Mouse (Mus musculus): ENCODE results near the gene Prelp. TPM values are rescaled to one million over a fixed set of nuclear protein-coding genes. Genes with fewer than 3 reads are reported as not detected.

Prelp gene
- total RNA-seq, 4 experiments from 2014 or later, result 40.0 to 103 (median 53.5) TPM

DNA sequence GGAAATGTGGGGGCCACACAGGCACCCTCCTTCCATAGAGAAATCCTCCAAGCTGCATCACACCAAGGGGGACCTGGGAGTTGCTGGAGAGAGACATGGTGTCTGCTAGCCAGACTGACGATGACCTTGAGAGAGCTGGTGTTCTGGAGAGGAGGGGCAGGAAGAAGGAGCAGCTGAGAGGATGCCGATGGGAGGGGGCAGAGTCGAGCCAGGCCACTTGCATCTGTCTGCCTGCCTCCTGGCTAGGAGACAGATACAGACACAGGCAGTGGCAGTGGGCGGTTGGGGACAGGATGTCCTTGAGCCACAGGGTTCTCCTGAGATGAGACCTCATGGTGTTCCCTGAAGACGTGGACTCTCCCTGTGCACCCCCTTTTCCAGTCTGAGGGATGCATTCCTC, 29.7 kb downstream of the Prelp start:
- peak; percentile 49 for DNase-seq

DNA sequence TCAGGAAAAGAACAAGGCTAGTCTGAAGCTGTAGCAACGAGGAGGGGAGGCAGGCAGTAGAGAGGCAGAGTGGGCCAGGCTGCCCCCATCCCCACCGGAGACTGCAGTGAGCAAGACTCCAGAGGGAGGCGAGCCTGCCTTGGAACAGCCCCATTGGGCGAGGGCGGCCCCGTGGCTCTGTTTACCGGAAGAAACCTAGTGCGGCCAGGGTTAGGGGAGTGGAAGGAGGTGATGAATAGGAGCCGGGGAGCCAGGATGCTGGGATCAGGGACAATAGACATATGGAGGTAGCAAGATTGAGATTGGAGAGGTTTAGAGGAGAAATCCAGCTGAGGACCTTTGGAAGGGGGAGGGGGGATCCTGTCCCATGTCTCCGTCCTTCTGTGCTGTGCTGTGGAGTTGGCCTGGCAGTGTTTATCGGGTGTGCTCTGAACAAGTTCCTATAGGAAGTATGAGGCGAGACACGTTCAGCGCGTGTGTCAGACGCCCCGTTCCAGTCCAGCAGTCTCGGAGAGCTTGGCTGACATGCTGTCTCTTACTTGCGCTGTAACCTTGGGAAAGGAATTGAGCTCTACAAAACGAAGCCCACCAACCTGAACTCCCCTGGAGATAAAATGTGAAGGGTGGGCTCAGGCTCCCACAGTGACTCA, 31.1 kb downstream of the Prelp start:
- no peak for DNase-seq

DNA sequence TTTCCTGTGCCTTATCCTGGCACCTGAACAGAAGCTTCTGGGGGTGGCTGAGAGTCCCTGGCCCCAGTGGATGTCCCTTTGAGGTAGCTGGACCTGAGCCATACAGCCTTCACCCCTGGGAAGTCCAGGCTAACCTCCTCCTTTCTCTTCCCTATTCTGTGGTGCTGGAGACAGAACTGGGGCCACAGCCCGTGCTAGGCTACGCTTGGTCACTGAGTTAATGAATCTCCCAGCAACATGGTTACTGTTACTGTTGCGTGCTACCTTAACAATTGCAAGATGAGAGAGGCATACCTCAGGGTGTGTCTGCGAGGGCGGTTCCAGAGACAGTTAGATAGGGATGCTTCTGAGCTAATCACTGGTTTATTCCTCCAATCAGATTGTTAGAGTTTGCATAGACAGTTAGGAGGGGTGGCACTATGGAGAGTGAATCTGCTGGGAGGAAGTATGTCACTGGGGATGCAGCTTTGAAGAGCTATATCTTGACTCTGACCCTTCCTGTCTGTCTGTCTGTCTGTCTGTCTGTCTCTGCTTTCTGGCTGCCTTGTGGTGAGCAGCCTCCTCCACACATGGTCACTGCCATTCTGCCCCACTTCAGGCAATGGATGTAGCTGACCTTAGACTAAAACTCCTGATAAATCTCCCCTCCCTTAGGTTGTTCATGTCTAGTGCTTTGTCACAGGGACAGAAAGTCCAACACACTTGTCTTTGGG, 33.5 kb downstream of the Prelp start:
- DNase-seq, result no peak

DNA sequence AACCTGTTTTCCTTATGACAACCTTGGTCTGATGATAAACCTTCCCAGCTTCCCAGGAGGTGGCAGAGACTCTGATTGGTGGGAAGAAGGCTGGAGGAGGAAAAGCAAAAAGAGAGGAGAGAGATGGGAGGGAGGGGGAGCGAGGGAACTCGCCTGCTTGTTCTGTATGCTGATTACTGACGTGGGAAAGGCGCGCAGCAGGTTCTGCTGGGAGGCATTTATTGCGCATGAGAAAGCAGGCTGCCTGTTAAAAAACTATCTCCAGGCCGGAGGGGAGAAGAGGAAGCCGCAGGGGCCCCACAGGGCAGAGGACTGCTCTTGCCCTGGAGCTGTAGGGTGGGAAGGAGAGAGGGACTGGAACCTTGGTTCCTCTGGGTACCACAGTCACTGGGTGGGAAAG, 34.2 kb downstream of the Prelp start:
- no peak for DNase-seq

DNA sequence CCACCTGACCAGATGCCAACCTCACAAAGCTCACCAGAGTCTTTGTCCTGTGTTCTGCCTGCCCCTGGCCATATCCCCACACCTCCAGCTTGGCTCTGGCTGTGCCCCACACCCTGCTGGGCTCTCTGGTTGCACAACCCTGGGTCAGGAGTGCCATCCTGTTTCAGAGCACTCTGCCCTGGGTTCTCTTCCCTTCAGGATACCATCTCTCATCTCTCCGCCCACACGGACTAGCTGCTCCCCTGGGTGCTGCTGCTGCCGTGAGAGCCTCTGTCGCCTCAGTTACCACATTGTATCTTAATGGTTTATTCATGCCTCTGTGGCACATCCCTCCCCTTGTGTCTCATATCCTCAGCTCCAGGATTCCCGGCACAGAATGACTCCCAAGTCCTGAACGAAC, 34.8 kb downstream of the Prelp start:
- no peak for DNase-seq

DNA sequence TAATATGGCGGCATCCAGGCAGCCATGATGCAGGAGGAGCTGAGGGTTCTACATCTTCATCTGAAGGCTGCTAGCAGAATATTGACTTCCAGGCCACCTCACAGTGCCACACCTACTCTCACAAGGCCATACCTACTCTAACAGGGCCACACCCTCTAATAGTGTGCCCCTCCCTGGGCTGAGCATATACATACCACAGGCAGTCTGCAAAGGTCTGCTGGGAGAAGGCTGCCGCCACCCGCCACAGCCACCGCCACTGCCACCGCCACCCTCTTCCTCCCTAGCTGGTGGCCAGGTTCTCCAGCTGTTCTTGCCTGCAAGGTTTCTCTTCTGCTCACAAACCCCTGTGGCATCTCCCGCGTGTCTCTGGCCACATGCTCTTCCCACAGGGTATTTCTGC, 35.4 kb downstream of the Prelp start:
- no peak for DNase-seq

DNA sequence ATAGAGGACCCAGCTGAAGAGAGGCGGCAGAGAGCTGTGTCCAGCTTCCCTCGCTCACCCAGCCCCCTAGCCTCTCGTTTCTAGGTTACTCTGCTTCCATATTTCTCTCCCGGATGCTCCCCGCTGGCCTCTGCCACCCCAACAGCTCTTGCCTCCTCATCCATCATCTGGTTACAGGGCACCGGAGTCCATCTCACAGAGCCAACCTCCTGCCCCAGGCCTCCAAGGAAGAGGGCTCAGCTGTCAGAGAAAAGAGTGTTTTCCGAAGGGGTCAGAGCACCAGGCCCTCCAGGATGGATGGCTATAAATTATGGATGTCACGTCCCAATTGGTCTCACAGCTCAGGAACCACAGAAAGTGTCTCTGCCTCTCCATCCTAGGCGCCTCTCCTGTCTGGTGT, 36.5 kb downstream of the Prelp start:
- DNase-seq, result no peak

DNA sequence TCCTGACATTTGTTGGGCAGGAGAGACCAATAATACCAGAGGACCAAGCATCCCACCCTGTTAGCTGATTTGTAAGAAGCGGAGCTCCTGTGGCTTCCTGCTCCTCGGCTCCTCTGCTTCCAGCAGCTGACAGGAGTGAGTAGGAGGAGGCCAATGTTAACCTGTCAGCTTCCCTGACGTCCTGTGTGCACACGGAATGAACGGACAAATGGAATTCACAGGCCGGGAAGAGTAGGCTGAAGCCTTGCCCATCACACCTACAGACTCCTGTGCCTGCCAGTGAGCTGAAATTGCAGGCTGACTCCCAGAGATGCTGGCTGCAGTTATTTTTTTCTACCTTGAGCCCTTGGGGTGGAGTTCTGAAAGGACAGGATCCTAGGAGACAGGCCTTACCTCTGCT, 37.1 kb downstream of the Prelp start:
- no peak for DNase-seq

DNA sequence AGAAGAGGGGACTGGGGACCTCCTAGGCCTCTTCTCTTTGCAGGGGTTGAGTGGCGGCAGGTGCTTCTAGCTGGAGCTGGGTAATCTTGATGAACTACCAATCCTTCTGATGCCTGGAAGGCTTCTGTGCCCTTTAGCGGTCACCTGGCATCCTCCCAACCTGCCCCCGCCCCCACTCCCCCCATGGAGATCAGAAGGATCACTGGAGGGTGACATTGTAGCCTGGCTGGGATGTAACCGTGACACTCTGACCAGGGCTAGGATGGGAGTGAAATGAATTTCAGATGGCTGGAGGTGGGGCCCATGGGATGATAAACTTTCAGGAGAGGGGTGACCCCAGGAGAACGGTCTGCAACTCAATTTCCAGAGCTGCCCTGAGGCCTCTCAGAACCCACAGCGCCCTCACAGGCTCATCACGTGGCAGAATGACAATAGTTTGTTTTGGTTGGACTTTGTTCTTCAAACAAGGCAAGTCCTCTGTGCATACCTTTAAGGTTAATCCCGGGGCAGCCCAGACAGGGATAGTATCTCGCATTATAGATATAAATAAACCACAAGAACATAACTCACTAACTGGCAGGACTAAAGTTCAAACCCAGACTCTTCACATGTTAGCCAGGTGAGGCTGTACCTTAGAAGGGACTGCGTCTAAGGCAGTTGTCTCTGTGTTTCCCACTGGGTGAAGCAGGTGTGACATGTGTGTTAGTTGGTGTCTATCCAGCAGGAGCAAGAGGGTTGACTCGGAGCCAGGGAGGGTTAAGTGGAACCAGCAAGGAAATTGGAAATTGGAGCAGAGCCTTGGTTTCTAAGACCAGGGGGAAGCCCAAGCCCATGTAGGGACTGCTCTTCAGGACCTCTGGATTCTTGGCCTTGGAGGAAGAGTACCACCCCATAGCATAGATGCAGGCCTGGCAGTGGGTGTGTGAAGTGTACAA, 38.7 kb downstream of the Prelp start:
- no peak for DNase-seq

DNA sequence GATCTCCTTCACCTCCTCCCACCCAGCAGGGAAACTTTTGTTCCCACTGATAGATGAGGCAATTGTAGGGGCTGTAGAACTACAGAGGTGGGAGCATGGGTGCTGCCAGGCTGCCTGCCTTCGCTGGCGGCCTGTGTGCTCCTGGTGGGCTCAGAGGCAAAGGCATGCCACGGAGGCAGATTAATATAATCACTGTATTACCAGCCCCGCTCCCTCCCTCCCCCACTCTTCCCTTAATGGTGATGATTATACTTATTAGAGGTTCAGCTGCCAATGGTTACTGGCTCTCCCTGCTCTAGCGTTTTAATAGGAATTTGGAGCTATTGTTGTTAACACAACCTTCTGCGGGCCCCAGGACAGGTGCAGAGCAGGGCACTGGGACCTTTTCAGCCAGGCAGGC, 39.4 kb downstream of the Prelp start:
- no peak for DNase-seq

DNA sequence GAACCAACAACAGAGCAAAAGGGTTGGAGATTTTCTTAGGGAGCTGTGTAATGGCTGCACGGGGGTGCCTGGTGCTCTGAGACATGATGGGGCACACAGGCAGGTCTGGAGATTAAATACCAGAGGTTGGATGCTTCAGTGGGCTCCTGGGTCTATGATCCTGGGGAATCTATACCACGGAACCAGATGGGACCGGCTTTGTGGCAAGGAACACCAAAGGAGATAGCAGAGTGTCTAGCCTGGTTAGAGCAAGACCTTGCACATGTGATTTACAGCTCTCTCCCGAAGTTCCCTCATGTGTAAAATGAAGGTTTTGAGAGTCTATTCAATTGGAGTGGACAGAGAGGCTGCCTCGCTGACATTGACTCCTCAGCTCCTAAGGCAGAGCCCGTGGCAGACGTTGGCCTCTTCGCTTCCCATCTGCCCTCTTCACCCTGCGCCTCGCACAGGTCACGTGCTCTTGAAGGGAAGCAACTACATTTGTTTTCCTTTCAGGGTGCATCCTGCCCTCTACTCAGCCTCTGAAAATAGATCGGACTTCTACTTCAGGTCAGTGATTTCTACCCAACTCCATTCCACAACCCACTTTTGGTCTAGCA, 42.3 kb downstream of the Prelp start:
- DNase-seq, result no peak

DNA sequence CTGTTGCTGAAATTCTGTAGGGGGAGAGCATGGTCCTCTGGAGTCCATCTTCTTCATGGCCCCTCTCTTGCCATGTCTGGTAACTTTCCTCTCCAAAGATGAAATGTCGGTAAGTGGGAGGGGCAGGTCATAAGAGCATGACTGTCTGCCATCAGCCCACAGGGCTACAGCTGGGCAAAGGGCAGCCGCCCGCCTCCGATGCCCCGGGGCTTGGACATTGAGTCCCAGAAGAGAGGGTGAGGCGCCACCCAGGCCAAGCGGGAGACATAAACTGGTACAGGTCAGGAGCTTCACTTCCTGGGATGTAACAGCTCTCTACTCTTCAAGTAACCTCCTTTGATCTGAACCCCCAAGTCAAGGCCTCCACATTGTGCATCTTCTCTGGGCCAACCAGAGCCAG, 44.3 kb downstream of the Prelp start:
- no peak for DNase-seq

DNA sequence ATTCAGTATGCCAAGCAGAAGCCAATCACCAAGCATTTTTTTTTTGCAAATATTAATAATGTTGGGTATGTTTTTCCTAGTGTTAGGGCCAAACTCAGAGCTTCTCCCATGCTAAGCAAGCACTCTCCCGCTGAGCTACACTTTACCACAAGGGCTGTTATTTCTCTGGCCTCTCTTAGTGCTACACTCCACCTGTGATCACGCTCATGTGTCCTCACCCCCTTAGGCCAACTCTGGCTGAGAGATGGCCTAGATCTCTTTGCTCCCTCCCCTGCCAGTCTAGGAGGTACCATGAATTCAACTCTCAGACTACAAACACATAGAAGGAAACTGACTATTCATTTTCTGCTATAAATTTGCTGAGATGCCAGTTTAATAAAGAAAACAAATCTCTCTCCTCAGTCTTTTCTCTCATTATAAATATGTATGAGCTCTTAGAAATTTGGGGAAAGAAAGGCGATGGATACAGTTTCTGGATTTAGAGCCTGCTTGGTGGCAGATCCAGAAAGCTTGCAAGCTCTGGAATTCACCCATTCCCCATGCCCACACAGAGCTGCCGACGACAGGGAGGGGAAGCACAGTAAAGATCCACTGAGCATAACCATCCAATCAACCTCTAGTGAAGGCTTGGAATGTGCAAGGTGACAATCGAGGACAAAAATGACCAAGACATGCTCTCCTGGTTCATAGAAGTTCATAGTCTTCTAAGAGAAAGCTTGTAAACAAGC, 48.0 kb downstream of the Prelp start:
- DNase-seq, result no peak

DNA sequence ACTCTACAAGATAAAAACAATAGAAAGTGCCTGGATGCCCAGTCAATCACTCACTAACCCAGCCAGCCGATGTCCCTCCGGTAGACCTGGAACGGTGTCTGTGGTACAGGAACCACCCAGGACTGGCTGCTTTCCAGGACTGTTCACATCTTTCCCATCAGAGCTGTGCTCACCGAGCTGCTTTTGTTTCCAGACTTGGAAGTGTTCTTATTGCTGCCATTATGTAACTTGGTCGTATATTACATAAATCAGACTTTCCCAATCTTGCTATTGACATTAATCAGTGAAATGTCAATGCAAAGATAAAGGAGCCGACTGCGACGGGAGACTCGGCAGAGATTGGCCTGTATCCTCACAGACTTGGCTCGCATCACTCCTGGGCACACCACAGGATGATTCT, 50.0 kb downstream of the Prelp start:
- no peak for DNase-seq

DNA sequence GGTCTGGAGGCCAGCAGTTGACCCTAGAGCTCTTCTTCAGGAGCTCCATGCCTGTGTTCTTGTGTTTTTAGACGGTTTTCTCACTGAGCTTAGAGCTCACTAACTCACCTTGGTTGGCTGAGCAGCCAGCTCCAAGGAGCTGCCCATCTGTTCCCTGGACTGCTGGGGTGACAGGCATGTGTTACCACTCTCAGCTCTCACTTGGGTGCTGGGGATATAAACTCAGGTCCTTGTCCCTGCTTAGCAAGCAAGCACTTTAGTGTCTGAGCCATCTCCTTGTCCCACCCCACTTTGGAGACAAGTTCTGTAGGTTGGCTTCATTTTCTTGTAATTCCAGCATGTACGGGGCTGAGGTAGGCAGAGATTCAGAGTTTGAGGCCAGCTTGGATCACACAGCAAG, 52.0 kb downstream of the Prelp start:
- DNase-seq, result no peak

DNA sequence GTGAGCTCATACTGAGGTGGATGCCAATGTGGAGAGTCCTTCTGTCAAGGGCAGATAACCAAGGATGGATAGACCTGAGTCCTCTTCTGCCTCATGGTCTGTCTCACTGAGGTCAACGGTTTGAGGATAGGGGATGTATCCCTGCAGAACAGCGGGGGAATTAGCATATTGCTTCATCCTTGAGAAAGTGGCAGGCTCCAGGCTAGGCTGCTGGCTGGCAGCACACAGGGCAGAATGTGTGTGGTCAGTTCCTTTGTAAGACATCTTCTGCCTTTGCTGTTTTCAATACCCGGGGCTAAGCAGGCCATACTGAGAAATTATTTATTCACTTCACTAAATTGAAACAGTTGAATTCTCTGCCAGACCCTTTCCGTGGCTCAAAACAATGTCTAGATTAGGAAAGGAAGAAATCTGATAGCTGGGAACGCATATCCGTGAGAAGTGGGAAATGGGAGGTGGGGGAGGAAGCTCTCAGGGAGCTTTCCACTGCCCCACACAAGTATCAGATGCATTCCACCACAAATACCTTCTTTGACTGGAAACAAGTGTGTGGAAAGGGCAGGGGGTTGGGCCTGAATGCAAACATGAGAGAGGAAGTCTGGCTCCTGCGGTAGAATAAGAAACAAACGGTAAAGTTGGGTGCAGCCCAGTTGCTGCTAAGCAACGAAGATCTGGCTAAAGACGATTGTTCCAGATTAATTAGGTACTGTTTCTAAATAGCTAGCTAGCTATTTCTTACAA, 57.8 kb downstream of the Prelp start:
- no peak for DNase-seq

DNA sequence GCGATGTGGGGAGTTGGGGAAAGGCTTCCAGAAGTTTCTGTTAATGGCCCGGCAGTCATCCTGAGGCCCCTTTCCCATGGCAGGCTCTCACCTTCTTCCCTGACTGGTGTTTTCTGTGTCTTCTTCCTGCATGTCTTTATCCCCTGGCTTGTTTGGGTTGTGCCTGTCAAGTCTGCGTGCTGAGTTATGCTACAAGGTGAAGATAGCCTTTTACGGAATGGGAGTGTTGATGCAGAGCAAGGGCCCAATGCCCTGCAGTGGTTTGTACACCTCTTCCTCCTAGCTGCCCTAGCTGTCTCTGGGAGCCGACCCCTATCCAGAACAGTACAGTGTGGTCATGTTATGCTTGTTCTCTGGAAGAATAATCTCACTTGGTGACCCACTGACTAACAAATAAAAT, 60.2 kb downstream of the Prelp start:
- no peak for DNase-seq

Measured in adrenal gland, adult 8-10 months (tissue).